Mouse (Mus musculus) E14TG2a.4 (cell line): ENCODE measurements around the gene Klhl2.

Experiments
- H3K27me3 ChIP-seq: 2 replicates; pipeline ENCODE4 v1.6.1; 2014; ENCODE audit warnings: low read length, control low read depth; ENCODE audit not compliant: insufficient read depth
- H3K36me3 ChIP-seq: 2 replicates; pipeline ENCODE4 v1.6.1; 2014; ENCODE audit warnings: low read length, control low read depth; ENCODE audit not compliant: insufficient read depth
- H3K4me1 ChIP-seq: replicated peaks from 2 replicates; pipeline ENCODE4 v1.6.1; 2014; ENCODE audit warnings: low read depth, low read length, control low read depth
- H3K4me3 ChIP-seq: replicated peaks from 2 replicates; pipeline ENCODE4 v1.5.1; 2014; ENCODE audit warnings: mild to moderate bottlenecking, low read length
- H3K9me3 ChIP-seq: 2 replicates; pipeline ENCODE4 v1.6.1; 2014; ENCODE audit warnings: low read length, control low read depth
- CTCF ChIP-seq: conservative IDR thresholded peaks from 2 replicates; pipeline ENCODE4 v1.5.1; 2014; ENCODE audit warnings: low read length
- NANOG ChIP-seq: IDR thresholded peaks from 2 replicates; pipeline ENCODE4 v1.6.1; 2014; ENCODE audit warnings: borderline replicate concordance, low read length, mixed read lengths
- POU5F1 ChIP-seq: IDR thresholded peaks from 2 replicates; pipeline ENCODE4 v1.6.1; 2014; ENCODE audit warnings: low read length, borderline replicate concordance

Klhl2 gene

GRCm38 (mm10) chr8:64849897-64850541 is at the start of gene Klhl2:
Gene Klhl2 (minus strand): TSS chr8:64850017.
- TF ChIP-seq POU5F1 (no peak), NANOG (no peak), CTCF (no peak)
- Histone ChIP-seq H3K4me1 (peaks cover 46% of the 10 kb centered on the region), H3K36me3 (no peaks in the 10 kb centered on the region), H3K4me3 (peak within 1 kb of the TSS; percentile 91), H3K27me3 (peaks cover 28% of the 10 kb centered on the region), H3K9me3 (no peaks in the 10 kb centered on the region)

- TF ChIP-seq CTCF (no peak), NANOG (no peak), POU5F1 (no peak)
- no peaks in the 10 kb centered on the region for H3K9me3 ChIP-seq
- H3K4me1 ChIP-seq: no peaks in the 10 kb centered on the region
- no peak overlapping the region for H3K4me3 ChIP-seq
- H3K36me3 ChIP-seq: no peaks in the 10 kb centered on the region
- no peaks in the 10 kb centered on the region for H3K27me3 ChIP-seq
These were observed 48.9 kb upstream of the Klhl2 start for GRCm38 (mm10) chr8:64898710-64899109.

GRCm38 (mm10) chr8:64896731-64897130 is 46.9 kb upstream of the Klhl2 start:
- Histone ChIP-seq H3K27me3 (no peaks in the 10 kb centered on the region), H3K36me3 (no peaks in the 10 kb centered on the region), H3K4me3 (no peak overlapping the region), H3K4me1 (no peaks in the 10 kb centered on the region), H3K9me3 (no peaks in the 10 kb centered on the region)
- TF ChIP-seq CTCF (no peak), POU5F1 (no peak), NANOG (no peak)

- Histone ChIP-seq H3K4me1 (peaks cover 11% of the 10 kb centered on the region), H3K36me3 (no peaks in the 10 kb centered on the region), H3K9me3 (no peaks in the 10 kb centered on the region), H3K4me3 (0 out of 2 replicates have a peak overlapping the region, but pooled peaks have one; percentile 13), H3K27me3 (peaks cover 6% of the 10 kb centered on the region; the same call in 1 of the 2 replicates)
- TF ChIP-seq NANOG (no peak), POU5F1 (no peak), CTCF (no peak)
These were observed 30.9 kb upstream of the Klhl2 start for GRCm38 (mm10) chr8:64880619-64881200.

GRCm38 (mm10) chr8:64877630-64878312 is 28.0 kb upstream of the Klhl2 start:
- H3K36me3 ChIP-seq: no peaks in the 10 kb centered on the region
- no peaks in the 10 kb centered on the region for H3K9me3 ChIP-seq
- H3K27me3 ChIP-seq: peaks cover 6% of the 10 kb centered on the region; the same call in 1 of the 2 replicates
- peaks cover 11% of the 10 kb centered on the region for H3K4me1 ChIP-seq
- no peak overlapping the region for H3K4me3 ChIP-seq
- TF ChIP-seq CTCF (no peak), POU5F1 (no peak), NANOG (no peak)

- Histone ChIP-seq H3K27me3 (no peaks in the 10 kb centered on the region), H3K9me3 (peaks cover 17% of the 10 kb centered on the region), H3K4me3 (no peak overlapping the region), H3K36me3 (no peaks in the 10 kb centered on the region), H3K4me1 (0 out of 2 replicates have a peak, but pooled peaks cover 7% of the 10 kb centered on the region)
- no peak for TF ChIP-seq CTCF
- TF ChIP-seq POU5F1: no peak
These were observed 21.8 kb upstream of the Klhl2 start for GRCm38 (mm10) chr8:64871469-64872165.

GRCm38 (mm10) chr8:64870218-64870617 is 20.4 kb upstream of the Klhl2 start:
- TF ChIP-seq NANOG: no peak
- TF ChIP-seq CTCF: no peak
- TF ChIP-seq POU5F1: no peak
- Histone ChIP-seq H3K9me3 (peaks cover 17% of the 10 kb centered on the region), H3K4me1 (0 out of 2 replicates have a peak, but pooled peaks cover 7% of the 10 kb centered on the region), H3K27me3 (no peaks in the 10 kb centered on the region), H3K4me3 (no peak overlapping the region), H3K36me3 (no peaks in the 10 kb centered on the region)

GRCm38 (mm10) chr8:64849091-64849896 is 523 bp downstream of the Klhl2 start:
- Histone ChIP-seq H3K4me1 (peaks cover 51% of the 10 kb centered on the region), H3K36me3 (0 out of 2 replicates have a peak, but pooled peaks cover under 1% of the 10 kb centered on the region), H3K4me3 (peak overlapping the region; percentile 91), H3K9me3 (no peaks in the 10 kb centered on the region), H3K27me3 (peaks cover 28% of the 10 kb centered on the region)
- no peak for TF ChIP-seq NANOG
- TF ChIP-seq POU5F1: no peak
- no peak for TF ChIP-seq CTCF
